Mouse (Mus musculus): ENCODE data around the gene D630023F18Rik. TPM values are rescaled to one million over a fixed set of nuclear protein-coding genes. Genes with fewer than 3 reads are reported as not detected.
A peak's percentile ranks its signal among the peaks of the same experiment; 100 is the strongest.

The D630023F18Rik gene
- polyA plus RNA-seq, 1 experiment = 0.05 TPM

DNA sequence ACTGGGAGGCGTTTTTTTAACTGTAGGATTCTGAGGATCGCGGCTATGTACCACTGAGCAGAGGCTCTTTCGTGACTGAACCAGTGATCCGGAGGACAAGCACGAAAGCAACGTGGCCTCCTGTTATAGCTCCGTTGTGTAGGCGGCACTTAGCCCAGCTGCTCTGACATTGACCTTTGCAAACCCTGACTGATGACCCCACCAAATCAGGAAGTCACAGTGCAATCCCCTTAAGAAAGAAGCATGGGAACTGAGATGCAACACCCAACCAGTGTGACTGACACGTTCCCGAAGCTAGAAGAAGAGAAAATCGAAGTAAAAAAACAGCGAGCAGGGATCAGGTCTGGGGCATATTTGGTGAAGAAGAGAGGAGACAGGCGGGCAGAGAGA is 10.2 kb downstream of the D630023F18Rik start:
- WGBS = 35% methylated on average over 14 of the region's 14 CpGs
- DNase-seq (ENCODE audit: low read depth, low spot score) = no peak

DNA sequence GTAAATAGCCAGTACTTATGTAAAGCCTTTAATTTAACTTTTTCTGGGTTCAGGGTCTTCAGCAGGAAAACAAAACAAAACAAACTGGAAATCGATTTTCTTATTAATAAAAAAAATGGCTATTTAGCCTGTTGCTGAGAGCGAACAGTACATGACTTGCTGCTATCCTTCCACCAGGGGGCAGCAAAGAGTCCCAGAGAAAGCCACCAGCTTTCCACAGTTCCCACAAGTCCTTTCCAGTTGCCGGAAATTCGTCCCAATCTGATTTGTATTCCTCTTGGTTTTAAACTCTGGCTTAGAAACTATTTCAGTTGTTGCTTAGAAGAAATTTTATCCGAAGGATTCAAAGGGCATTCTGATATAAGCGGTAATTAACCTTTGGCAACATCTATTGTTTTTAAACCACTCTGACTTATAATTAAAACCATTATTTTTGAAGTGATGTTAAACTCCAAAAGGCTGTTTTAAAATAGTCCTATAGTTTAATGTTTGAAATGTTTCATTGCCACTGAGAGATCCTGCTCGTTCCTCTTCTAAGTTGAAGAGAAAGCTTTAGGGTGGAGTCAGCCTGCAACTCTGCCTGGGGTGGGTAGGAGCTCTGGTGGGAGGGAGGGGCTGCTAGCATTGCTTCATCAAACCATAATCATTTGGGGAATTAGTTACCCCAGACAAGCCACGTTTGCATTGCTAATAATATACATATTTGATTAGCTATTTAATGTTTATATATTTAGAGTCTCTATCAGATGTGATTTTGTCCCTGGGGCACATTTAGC is 10.8 kb downstream of the D630023F18Rik start:
- peak; percentile 93 for DNase-seq (ENCODE audit: low read depth, low spot score)
- 3% methylated on average over 8 of the region's 8 CpGs for WGBS

DNA sequence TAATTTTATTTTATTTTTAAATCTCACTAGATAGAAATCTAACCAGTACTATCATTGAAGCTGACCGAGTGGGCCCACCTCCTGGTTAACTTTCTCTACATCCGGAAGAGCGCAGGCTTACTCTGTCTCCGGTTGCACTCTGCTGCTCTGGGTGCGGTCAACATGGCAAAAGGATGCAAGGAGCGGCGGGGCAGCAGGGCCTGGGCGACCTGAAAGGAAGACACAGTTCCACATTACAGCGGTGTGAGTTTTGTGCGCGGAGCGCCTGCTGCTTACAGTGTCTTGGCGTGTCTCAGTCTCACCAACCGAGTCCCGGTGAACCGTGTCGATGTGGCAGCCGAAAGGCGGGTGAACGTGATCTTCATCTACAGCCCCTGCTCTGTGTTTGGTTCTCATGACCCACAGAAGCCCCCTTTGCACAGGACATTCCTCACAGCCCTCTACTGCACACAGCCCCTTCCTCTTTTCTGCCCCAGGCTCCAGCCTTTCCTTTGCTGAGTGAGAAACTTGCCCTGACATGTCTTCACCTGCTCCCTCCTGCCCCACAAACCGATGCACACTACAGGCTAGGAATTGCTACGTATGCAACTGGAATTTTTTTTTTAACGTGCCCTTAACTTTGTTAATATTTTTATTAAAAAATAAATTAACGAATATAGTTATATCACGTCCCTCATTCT is 13.1 kb downstream of the D630023F18Rik start:
- 83% methylated on average over 25 of the region's 25 CpGs for WGBS
- no peak for DNase-seq (ENCODE audit: low read depth, low spot score)

GRCm38 (mm10) chr1:65109196-65109595 is 13.8 kb downstream of the D630023F18Rik start:
- no peak for DNase-seq (ENCODE audit: low read depth, low spot score)
- WGBS = 88% methylated on average over 8 of the region's 8 CpGs

GRCm38 (mm10) chr1:65107654-65108279 is 15.2 kb downstream of the D630023F18Rik start:
- 84% methylated on average over 10 of the region's 10 CpGs for WGBS
- no peak for DNase-seq (ENCODE audit: low read depth, low spot score)

- 89% methylated on average over 11 of the region's 11 CpGs for WGBS
- DNase-seq (ENCODE audit: low read depth, low spot score) = no peak
These were observed 19.7 kb downstream of the D630023F18Rik start, which contains the start of gene Cryga for GRCm38 (mm10) chr1:65103273-65103672. Cryga (minus strand) TSS chr1:65103373.

DNA sequence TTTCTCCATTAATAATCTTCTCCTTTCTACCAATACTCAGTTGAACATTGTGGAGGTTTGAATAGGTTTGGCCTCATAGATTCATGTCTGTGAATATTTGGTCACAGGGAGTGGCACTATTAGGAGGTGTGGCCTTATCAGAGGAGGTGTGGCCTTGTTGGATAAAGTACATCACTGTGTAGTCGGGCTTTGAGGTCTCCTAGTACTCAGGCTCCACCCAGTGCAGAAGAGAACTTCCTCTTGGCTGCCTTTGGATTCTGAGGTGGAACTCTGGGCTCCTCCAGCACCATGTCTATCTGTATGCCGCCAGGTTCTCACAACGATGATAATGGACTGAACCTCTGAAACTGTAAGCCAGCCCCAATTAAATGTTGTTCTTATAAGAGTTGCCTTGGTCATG is 26.1 kb downstream of the D630023F18Rik start:
- no peak for DNase-seq (ENCODE audit: low read depth, low spot score)
- WGBS = 63% methylated on average over 3 of the region's 3 CpGs

DNA sequence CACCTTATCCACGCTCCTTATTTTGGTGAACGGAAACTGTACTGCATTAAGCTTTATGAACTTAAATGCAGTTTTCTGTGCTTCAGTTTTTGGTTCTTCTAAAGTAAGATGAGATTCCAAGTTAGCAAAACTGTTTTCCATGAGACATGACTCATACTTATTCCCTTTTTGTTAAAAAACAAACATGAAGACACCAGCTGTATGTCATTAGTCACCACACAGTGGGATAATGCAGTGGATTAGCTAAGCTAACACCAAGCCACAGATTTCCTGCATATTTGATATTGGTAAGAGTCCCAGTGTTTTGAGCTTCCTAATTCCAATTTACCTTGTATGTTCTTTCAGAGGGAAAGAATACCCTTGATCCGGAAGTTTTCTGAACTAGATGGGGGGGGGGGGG is 31.4 kb downstream of the D630023F18Rik start:
- 90% methylated on average over 3 of the region's 3 CpGs for WGBS
- DNase-seq (ENCODE audit: low read depth, low spot score) = no peak

GRCm38 (mm10) chr1:65090370-65090769 is 32.6 kb downstream of the D630023F18Rik start:
- no peak for DNase-seq (ENCODE audit: low read depth, low spot score)
- WGBS = 15% methylated on average over 2 of the region's 2 CpGs

DNA sequence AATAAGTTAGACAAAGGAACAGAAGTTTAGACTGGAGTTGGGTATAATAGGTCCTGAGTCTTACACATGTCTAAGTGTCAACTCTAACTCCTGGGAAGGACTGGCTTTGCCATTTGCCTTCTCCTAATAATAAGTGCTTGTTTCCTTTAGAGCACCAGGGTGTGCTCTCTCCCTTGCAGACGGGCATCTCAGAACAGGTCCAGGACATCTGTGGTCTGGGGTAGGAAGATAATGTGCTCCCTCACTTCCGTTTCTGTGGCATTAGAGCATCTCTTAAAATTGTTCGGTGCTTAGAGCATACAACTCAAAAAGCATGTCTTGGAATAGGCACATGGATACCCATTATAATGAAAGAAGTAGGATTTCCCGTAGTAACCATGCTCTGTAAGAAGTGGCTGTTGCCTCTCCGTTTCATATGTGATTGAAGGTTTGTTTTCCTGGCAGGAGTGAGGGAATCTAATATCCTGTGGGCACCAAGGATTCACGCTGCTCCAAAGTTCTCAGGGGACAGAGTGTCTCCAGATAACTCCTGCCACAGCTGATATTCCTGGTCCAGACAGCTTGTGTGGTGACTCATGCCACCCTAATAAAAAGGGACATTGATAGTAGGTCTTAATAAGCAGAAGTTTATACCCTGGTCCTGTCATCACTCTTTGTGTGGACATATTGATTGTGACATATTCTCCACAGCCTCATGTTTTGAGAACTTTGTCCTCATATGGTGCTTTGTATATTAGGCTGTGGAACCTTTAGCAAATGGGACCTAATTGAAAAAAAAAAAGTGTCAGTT is 34.3 kb downstream of the D630023F18Rik start:
- 84% methylated on average over 6 of the region's 6 CpGs for WGBS
- no peak for DNase-seq (ENCODE audit: low read depth, low spot score)

DNA sequence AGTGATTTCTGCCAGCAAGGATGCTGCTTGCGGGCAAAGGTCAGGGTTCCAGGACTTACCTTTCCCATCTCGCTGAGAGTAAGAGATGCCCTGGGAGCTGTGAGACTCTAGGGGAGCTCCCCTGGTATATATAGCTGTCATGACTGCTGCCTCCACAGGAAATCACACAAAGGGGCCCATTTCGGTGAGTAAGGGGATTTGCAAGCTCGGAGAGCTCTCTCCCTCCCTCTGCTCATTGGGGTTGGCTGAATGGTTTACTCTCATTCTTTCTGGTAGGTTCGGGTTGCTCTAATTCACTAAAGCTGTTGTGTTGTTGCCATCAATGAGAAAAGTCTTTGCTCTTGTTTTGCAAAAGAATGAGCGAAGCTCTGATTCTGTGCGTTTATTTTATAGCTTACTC is 40.8 kb downstream of the D630023F18Rik start, which contains the start of gene Crygb:
Gene Crygb (minus strand): TSS at position 101 of the 400 bp plus-strand sequence.
- DNase-seq (ENCODE audit: low read depth, low spot score) = no peak
- 49% methylated on average over 7 of the region's 7 CpGs for WGBS

- DNase-seq (ENCODE audit: low read depth, low spot score) = no peak
- 12% methylated on average over 5 of the region's 5 CpGs for WGBS
These were observed 47.4 kb downstream of the D630023F18Rik start for GRCm38 (mm10) chr1:65075607-65076006.

DNA sequence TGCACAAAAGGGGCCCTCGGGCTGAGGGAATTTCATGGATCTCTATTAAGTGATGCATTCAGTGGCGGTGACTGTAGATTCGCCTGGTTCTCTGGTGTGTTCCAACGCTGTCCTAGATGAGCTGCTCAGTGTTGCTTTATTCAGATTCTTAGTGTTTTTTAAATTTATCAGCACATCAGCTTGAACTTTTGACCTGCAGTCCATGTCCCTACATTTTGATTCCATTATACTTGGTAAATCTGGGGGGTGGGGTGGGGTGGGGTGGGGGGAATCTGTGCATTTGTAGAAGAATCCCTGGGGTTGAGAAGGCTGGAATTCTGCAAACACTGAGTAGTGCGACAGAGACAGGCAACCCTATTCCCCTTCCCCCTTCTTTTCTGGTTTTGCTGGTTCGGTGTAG is 49.4 kb downstream of the D630023F18Rik start, which contains the start of gene Crygc:
Gene Crygc (minus strand): TSS at position 101 of the 400 bp plus-strand sequence.
- WGBS = 67% methylated on average over 6 of the region's 6 CpGs
- DNase-seq (ENCODE audit: low read depth, low spot score) = no peak

DNA sequence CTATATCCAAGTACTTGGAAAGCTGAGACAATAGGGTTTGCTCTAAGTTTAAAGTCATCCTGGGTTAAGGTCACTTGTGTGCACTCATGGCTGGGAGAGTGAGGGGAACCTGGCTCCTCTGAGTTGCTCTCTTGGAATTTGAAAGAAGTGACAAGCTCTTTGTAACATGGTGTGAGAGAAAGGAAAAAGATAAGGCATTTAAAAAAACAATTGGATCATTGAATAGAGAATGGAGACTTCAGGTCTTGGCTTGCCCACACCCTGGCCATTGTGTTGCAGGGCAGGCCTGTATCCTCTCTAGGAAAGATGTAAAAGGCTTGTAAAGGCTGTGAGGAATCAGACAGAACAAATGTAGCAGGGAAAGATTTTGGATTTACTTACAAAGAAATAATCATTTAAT is 55.2 kb downstream of the D630023F18Rik start:
- DNase-seq (ENCODE audit: low read depth, low spot score) = no peak

DNA sequence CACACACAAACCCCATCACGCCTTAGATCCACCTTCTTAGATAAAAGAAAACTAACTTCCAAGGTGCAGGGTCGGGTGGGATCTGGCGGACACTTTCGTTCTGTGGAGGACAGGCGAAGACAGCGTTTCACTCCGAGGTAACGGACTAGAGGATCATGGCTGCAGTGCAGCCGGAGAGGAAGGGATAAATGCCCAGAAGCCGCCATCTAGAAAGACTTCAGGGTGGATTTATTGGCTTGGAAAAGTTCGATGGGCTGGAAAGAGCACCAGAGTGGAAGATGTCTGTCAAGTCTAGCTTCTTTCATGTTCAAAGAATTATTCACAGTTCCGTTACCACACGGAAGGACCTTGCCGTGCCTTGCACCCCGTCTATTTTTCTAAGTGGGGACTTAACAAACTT is 58.8 kb downstream of the D630023F18Rik start:
- 86% methylated on average over 15 of the region's 15 CpGs for WGBS
- DNase-seq (ENCODE audit: low read depth, low spot score) = no peak

DNA sequence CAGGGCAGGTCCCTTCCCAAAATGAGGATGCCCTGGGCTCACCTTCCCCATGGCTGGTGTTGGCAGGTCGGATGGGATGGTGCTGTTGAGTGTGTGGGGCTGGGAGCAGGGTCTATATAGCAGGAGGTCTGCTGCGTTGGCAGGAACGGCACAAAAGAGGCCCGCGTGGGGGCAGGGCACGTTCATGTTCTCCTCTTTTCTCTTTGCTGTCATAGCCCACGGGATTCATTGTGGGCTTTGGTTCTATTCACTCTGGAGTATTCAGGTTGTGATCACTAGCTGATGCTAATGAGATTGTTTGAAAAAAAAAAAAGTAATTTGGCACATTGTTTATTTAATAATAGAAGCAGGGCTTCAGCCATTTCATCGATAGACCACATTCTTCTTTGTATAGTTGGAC is 59.7 kb downstream of the D630023F18Rik start, which contains the start of gene Crygd:
Gene Crygd (minus strand): TSS at position 101 of the 400 bp plus-strand sequence.
- DNase-seq (ENCODE audit: low read depth, low spot score) = no peak
- 88% methylated on average over 8 of the region's 8 CpGs for WGBS
